Mouse (Mus musculus) heart, postnatal 0 days (tissue): Measurements from ENCODE around the gene Icmt. TPM values are rescaled to one million over a fixed set of nuclear protein-coding genes. Genes with fewer than 3 reads are reported as not detected.

Experiments
- ATAC-seq: fragments of 200-750 bp; cut with Nextera tagmentation; 2 replicates; pipeline ENCODE4 v1.8.0; 2017; ENCODE audit warnings: low read depth, moderate number of reproducible peaks, moderate library complexity; ENCODE audit not compliant: insufficient read depth
- DNase-seq: peaks from one replicate; pipeline ENCODE4 v3.0.0-alpha.2; 2016; ENCODE audit warnings: low spot score
- H3K27ac ChIP-seq: fragments of 300-500 bp; sonication (generic); 2 replicates; pipeline ENCODE4 v1.5.1; 2014; ENCODE audit warnings: low read depth, mild to moderate bottlenecking
- H3K27me3 ChIP-seq: fragments of 300-500 bp; sonication (generic); 2 replicates; pipeline ENCODE4 v1.6.1; 2014; ENCODE audit warnings: low read length, mixed read lengths; ENCODE audit not compliant: control insufficient read depth, insufficient read depth
- H3K36me3 ChIP-seq: fragments of 300-500 bp; sonication (generic); replicated peaks from 2 replicates; pipeline ENCODE4 v1.6.1; 2014; ENCODE audit warnings: low read length, mixed read lengths; ENCODE audit not compliant: control insufficient read depth, insufficient read depth
- H3K4me1 ChIP-seq: fragments of 300-500 bp; sonication (generic); 2 replicates; pipeline ENCODE4 v1.6.1; 2014; ENCODE audit warnings: antibody characterized with exemption; ENCODE audit not compliant: control insufficient read depth, insufficient read depth
- H3K4me2 ChIP-seq: fragments of 300-500 bp; sonication (generic); 2 replicates; pipeline ENCODE4 v1.6.1; 2014; ENCODE audit warnings: low read depth, mild to moderate bottlenecking, low read length, moderate library complexity
- H3K4me3 ChIP-seq: fragments of 300-500 bp; sonication (generic); 2 replicates; pipeline ENCODE4 v1.5.1; 2014; ENCODE audit warnings: low read depth, low read length
- H3K9ac ChIP-seq: fragments of 300-500 bp; sonication (generic); replicated peaks from 2 replicates; pipeline ENCODE4 v1.6.1; 2014; ENCODE audit warnings: low read depth, low read length, mixed read lengths
- H3K9me3 ChIP-seq: fragments of 300-500 bp; sonication (generic); replicated peaks from 2 replicates; pipeline ENCODE4 v1.6.1; 2016; ENCODE audit warnings: low read length; ENCODE audit not compliant: control insufficient read depth
- CTCF ChIP-seq: IDR thresholded peaks from 2 replicates; pipeline ENCODE4 v1.5.1; 2016; ENCODE audit warnings: antibody characterized with exemption, control low read depth, low read depth
- EP300 ChIP-seq: IDR thresholded peaks from 2 replicates; pipeline ENCODE4 v1.6.1; 2016; ENCODE audit warnings: antibody characterized with exemption, low read depth
- WGBS: fragments of 180-500 bp; shearing (Covaris S2); extraction: QIAGEN DNeasy Blood & Tissue Kit; methylation state at CpG from one replicate; pipeline ENCODE4 v1.1.7; 2014; 5-methylcytosine and 5-hydroxymethylcytosine counted together
- polyA plus RNA-seq: library from polyadenylated mRNA; unstranded; fragments of >200 nt; fragmentation: Nextera tagmentation; extraction: Ambion mirVana; gene quantifications from 2 replicates; pipeline ENCODE4 v1.2.1, GENCODE M21; 2015
- total RNA-seq: library from RNA; depleted of rRNA; stranded (reverse); fragments of >200 nt; gene quantifications from 2 replicates; pipeline ENCODE4 v1.2.3, GENCODE M21; 2014; ENCODE audit warnings: low replicate concordance

The Icmt gene
- total and polyA plus RNA-seq, 2 experiments from 2014 or later = 15.0 to 38.0 TPM

DNA sequence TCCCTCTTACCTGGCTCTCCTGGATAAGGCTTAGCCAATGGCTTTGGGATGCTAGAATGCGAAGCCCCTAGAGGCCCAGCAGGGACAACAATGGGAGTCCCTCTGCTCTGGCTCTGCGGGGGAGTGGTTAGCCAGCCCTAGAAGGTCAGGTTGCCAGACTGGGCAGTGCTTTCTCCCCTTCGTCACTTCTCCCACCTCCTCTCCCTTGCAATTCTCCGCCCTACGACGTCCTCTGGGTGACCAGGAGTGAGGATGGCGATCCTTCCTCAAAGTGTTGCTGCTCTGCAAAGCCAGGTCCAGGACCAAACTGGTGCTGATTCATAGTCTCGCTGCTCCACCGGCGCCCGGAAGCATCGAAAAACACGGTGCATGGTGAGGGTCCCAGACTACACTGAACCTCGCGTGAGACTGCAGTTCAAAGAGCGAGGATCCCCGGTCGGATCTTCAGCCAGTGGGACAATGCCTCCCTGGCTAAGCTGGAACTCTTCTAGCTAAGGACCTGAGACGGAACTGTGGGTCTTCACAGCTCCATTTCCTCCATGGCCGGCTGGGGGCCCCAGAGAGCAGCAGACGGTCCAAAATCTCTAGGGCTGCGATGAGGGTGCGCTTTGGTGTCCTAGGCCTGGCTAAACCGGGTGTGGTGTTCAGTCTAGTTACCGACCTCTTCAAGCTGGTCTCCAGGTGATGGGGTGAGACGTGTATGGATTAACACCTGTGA is 21.6 kb downstream of the Icmt start, which contains the start of gene Rnf207:
Rnf207 (minus strand) TSS at position 477 of the 718 bp plus-strand sequence.
- peak within 1 kb of the TSS; percentile 58 for H3K9ac ChIP-seq
- DNase-seq (peak; percentile 79), ATAC-seq (peak; percentile 81)
- H3K9me3 ChIP-seq = no peaks in the 10 kb centered on the region
- peak within 1 kb of the TSS; percentile 76 for H3K4me2 ChIP-seq
- H3K27ac ChIP-seq = peak within 1 kb of the TSS; percentile 99
- WGBS = 2% methylated on average over 26 of the region's 26 CpGs
- peak; percentile 53 for TF ChIP-seq CTCF
- no peak for TF ChIP-seq EP300
- peaks cover 19% of the 10 kb centered on the region; the same call in 1 of the 2 replicates for H3K4me1 ChIP-seq
- H3K4me3 ChIP-seq = peak within 1 kb of the TSS; percentile 53
- H3K36me3 ChIP-seq = no peaks in the 10 kb centered on the region
- peaks cover 19% of the 10 kb centered on the region for H3K27me3 ChIP-seq

DNA sequence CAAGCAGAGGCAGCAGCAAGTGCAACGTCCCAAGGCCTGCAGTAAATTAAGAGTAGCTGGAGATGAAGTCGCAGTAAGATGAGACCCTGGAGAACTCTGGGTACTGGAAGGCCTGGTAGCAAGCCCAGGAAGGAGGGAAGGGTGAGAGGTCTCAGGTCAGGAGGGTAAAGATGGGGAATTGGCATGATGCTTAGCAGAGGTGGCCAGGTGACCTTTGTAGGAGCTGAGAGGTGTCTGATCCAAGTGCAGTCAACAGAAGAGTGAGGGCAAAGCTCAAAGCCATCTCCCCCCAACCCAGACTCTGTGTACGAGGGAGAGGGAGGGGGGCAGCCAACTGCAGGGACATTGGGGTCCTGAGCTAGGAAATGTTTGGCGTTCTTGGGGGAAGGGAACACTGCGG is 24.4 kb downstream of the Icmt start:
- no peaks in the 10 kb centered on the region for H3K9me3 ChIP-seq
- ATAC-seq (no peak), DNase-seq (no peak)
- H3K27ac ChIP-seq = no peak overlapping the region
- H3K9ac ChIP-seq = no peak overlapping the region; the same call in 1 of the 2 replicates
- WGBS = 62% methylated on average over 5 of the region's 5 CpGs
- H3K4me1 ChIP-seq = peaks cover 5% of the 10 kb centered on the region
- no peaks in the 10 kb centered on the region for H3K27me3 ChIP-seq
- H3K36me3 ChIP-seq = no peaks in the 10 kb centered on the region
- TF ChIP-seq EP300 = no peak
- TF ChIP-seq CTCF = no peak
- no peak overlapping the region for H3K4me3 ChIP-seq
- H3K4me2 ChIP-seq = no peak overlapping the region

DNA sequence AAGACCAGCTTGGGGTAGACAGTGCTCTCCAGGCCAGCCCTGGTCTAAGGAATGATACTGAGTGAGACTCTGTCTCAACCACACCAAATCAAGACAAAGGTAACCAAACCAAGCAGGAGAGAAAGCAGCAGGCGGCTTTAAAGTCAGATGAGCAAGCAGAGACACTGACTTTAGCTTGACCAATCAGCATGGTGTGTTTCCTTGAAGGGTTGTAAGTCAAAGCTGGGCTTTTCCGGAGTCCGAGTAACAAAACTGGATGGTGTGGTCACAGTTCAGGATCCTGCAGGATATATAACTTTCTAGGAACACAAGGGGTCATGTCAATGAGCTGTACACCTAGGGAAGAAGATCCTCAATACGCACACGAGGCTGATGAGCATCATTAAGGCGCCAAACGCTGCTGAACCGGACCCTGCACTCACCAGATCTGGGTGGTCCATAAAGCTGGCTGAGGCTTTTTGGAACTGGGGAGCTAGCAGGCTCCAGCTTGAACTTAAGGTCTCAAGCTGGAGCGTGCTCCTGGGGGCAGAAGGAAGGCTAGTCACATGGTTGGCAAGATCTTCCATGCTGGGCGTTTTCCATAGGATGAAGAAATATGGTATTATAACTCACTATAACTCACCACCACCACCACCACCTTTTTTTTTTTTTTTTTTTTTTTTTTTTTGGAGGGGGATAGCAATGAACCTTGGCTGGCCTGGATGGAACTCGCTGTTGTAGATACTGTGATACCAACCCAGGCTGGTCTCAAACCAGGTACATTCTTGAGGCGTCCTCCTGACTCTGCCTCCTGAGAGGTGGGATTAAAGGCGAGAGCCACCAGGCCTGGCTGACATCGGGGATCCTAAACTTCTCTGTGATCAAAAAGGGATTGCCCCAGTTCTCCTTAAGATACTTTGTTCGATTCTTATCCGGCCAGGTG is 27.9 kb downstream of the Icmt start:
- peak; percentile 17; the same call in 1 of the 2 replicates for ATAC-seq
- peak overlapping the region; percentile 96 for H3K4me3 ChIP-seq
- peaks cover 12% of the 10 kb centered on the region for H3K4me1 ChIP-seq
- 0 out of 2 replicates have a peak overlapping the region, but pooled peaks have one; percentile 11 for H3K27ac ChIP-seq
- WGBS = 49% methylated on average over 16 of the region's 16 CpGs
- DNase-seq = no peak
- H3K9ac ChIP-seq = no peak overlapping the region
- peak overlapping the region; percentile 87 for H3K4me2 ChIP-seq
- H3K36me3 ChIP-seq = peaks cover 14% of the 10 kb centered on the region
- TF ChIP-seq EP300 = no peak
- no peaks in the 10 kb centered on the region for H3K9me3 ChIP-seq
- H3K27me3 ChIP-seq = no peaks in the 10 kb centered on the region

DNA sequence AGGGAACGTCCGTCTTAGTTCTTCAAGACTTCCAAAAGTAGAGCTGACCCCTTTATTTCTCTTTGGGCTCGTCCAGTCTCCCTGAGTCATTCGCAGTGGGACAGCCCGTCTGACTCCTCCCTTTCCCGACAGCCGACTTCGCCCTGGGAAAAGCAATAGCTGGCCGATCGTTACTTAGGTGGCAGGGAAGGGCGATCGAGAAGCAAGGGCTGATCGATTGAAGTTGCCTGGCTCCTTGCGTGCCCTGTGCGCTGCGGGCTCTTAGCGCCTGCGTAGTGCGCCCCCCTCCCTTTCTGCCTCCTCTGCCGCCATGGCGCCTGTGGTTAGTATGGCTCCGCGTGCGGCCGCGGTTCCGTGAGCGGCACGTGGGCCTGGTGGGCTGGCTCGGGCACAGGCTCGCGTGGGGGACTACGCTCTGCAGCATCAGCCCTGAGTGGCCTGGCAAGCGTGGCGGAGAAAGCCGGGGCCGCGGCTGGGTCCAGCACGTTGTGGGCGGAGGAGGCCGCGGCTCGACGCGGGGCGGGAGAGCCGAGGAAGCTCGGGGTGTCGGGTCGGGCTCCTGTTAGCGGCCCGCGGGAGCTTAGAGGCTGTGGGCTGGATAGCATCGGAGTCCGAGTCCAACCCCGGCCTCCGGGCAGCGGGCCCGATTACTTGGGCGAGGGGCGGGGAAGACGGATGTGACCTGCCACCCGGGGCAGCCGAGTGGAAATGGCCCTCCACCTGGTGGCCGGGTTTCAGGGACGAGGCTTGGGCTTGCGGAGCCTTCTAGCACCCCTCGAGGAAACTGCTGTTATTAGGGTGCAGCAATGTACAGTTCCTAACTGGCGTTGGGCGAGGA is 28.8 kb downstream of the Icmt start, which contains the start of gene Rpl22:
Rpl22 (plus strand) TSS at position 169 of the 838 bp plus-strand sequence.
- ATAC-seq = peak; percentile 97
- H3K27ac ChIP-seq = peak within 1 kb of the TSS; percentile 50
- H3K27me3 ChIP-seq = no peaks in the 10 kb centered on the region
- peak within 1 kb of the TSS; percentile 87 for H3K4me2 ChIP-seq
- H3K36me3 ChIP-seq = peaks cover 23% of the 10 kb centered on the region
- under 1% methylated on average over 68 of the region's 70 CpGs for WGBS
- peaks cover 12% of the 10 kb centered on the region for H3K4me1 ChIP-seq
- H3K4me3 ChIP-seq = peak within 1 kb of the TSS; percentile 96
- H3K9me3 ChIP-seq = no peaks in the 10 kb centered on the region
- peak; percentile 99 for DNase-seq
- TF ChIP-seq CTCF (peak; percentile 39), EP300 (peak; percentile 67; the same call in 1 of the 2 replicates)
- peak within 1 kb of the TSS; percentile 92 for H3K9ac ChIP-seq

DNA sequence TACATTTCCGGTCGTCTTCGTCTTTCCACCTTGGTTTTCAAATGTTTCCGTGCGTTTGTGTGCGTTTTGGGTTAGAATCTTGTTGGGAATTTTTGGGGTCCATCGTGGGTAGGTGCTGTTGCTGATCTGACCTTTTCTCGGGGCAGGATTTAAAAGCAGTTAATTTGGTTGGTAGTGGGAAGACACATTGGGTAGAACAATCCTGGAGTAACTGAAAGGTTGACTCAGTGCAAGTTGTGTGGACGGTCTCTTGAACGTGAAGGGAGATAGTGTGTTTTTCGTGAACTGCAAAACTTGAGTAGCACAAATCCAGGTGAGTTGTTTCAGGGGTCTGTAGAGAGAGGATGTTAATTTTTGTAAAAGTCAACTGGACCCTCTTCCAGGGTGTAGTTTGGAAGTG is 29.5 kb downstream of the Icmt start:
- Histone ChIP-seq H3K4me2 (peak overlapping the region; percentile 87), H3K9ac (peak overlapping the region; percentile 92), H3K9me3 (no peaks in the 10 kb centered on the region), H3K36me3 (peaks cover 30% of the 10 kb centered on the region), H3K27ac (no peak overlapping the region), H3K4me3 (peak overlapping the region; percentile 96), H3K4me1 (peaks cover 12% of the 10 kb centered on the region), H3K27me3 (no peaks in the 10 kb centered on the region)
- ATAC-seq (no peak), DNase-seq (no peak)
- TF ChIP-seq EP300 (no peak), CTCF (no peak)
- WGBS = 2% methylated on average over 11 of the region's 11 CpGs
